In genomic region chr5:21372493-21373179, GRCm38 (mm10) we compare ENCODE assay signal across 8 mouse cellular contexts. TPM values are rescaled to one million over a fixed set of nuclear protein-coding genes. Genes with fewer than 3 reads are reported as not detected.
DNase-seq lines count a peak whose midpoint lies in the region; ATAC-seq lines count a peak whose summit lies in the region.

Gene Fgl2 (plus strand): TSS chr5:21372642.

- H3K9ac ChIP-seq in heart, embryonic 15.5 days = peak within 1 kb of the TSS; percentile 78
- peak within 1 kb of the TSS; percentile 76 for H3K9ac ChIP-seq in neural tube, embryonic 13.5 days

- peaks cover 17% of the 10 kb centered on the region for H3K27me3 ChIP-seq in forebrain, embryonic 10.5 days (ENCODE audit: poor library complexity, severe bottlenecking)
- no peaks in the 10 kb centered on the region for H3K27me3 ChIP-seq in heart, embryonic 15.5 days
- H3K27me3 ChIP-seq in neural tube, embryonic 13.5 days = peaks cover 14% of the 10 kb centered on the region

- DNase-seq in CD4-positive, CD25-positive, alpha-beta regulatory T cell, adult 2 months (ENCODE audit: low read depth, low spot score) = peak; percentile 60
- peak; percentile 52 for DNase-seq in adrenal gland, postnatal 25 days
- peak; percentile 67 for DNase-seq in forebrain, embryonic 10.5 days (ENCODE audit: extremely low spot score, low spot score)
- peak; percentile 65 for DNase-seq in kidney, postnatal 10 days
- peak; percentile 65 to 66 for DNase-seq in lung, adult 18-20 months
- peak; percentile 74 for DNase-seq in testis, postnatal 10 days (ENCODE audit: low spot score)

- peak within 1 kb of the TSS; percentile 85 for H3K27ac ChIP-seq in forebrain, embryonic 10.5 days
- peak within 1 kb of the TSS; percentile 84 for H3K27ac ChIP-seq in heart, embryonic 15.5 days
- peak within 1 kb of the TSS; percentile 33; the same call in 1 of the 2 replicates for H3K27ac ChIP-seq in neural tube, embryonic 13.5 days (replicated peaks)

- peaks cover 26% of the 10 kb centered on the region for H3K4me1 ChIP-seq in forebrain, embryonic 10.5 days
- H3K4me1 ChIP-seq in heart, embryonic 15.5 days (replicated peaks) = peaks cover 13% of the 10 kb centered on the region
- H3K4me1 ChIP-seq in neural tube, embryonic 13.5 days (replicated peaks) = peaks cover 13% of the 10 kb centered on the region

- H3K4me3 ChIP-seq in forebrain, embryonic 10.5 days = peak within 1 kb of the TSS; percentile 66
- peak within 1 kb of the TSS; percentile 67 for H3K4me3 ChIP-seq in heart, embryonic 15.5 days
- H3K4me3 ChIP-seq in neural tube, embryonic 13.5 days = peak within 1 kb of the TSS; percentile 50

- no peaks in the 10 kb centered on the region for H3K9me3 ChIP-seq in forebrain, embryonic 10.5 days
- no peaks in the 10 kb centered on the region for H3K9me3 ChIP-seq in heart, embryonic 15.5 days (replicated peaks)
- no peaks in the 10 kb centered on the region for H3K9me3 ChIP-seq in neural tube, embryonic 13.5 days

- WGBS in forebrain, embryonic 10.5 days = 5% methylated on average over 31 of the region's 31 CpGs
- WGBS in heart, embryonic 15.5 days = 4% methylated on average over 31 of the region's 31 CpGs
- WGBS in neural tube, embryonic 13.5 days = 5% methylated on average over 31 of the region's 31 CpGs

- no peaks in the 10 kb centered on the region for H3K36me3 ChIP-seq in forebrain, embryonic 10.5 days (replicated peaks)
- no peaks in the 10 kb centered on the region for H3K36me3 ChIP-seq in heart, embryonic 15.5 days
- H3K36me3 ChIP-seq in neural tube, embryonic 13.5 days = no peaks in the 10 kb centered on the region

- H3K4me2 ChIP-seq in heart, embryonic 15.5 days = peak within 1 kb of the TSS; percentile 93
- H3K4me2 ChIP-seq in neural tube, embryonic 13.5 days = peak within 1 kb of the TSS; percentile 91

- peak; percentile 85 for ATAC-seq in heart, embryonic 15.5 days (replicated peaks; ENCODE audit: insufficient number of reproducible peaks, insufficient read depth, low FRiP score, low read depth)
- ATAC-seq in neural tube, embryonic 13.5 days (ENCODE audit: low read depth) = peak; percentile 95

RNA-seq across cellular contexts. Expression of gene Fgl2, which starts in this region (rescaled TPM):
- 2.5 and 2.8 TPM in 2 replicates for total RNA-seq in adrenal gland, postnatal 25 days (2021)
- 0.98 and 1.1 TPM in 2 replicates for polyA plus RNA-seq in forebrain, embryonic 10.5 days (2016; fragmentation: Nextera tagmentation; extraction: Ambion mirVana)
- polyA plus RNA-seq in heart, embryonic 15.5 days (2015; fragmentation: Nextera tagmentation; extraction: Ambion mirVana) = 30.4 and 35.5 TPM in 2 replicates
- 4.4 and 5.3 TPM in 2 replicates for polyA plus RNA-seq in neural tube, embryonic 13.5 days (2015; fragmentation: Nextera tagmentation; extraction: Ambion mirVana)

Comparison
In these comparisons a context has a peak if more than half of its experiments do, and no peak if none do; other contexts are left out.
1. Peak in every context shown above with its lines: DNase-seq, ATAC-seq, H3K4me3 ChIP-seq and H3K27ac ChIP-seq.
2. H3K27ac ChIP-seq: peak in every context shown above with its lines; median percentile 85 in forebrain, embryonic 10.5 days; 84 in heart, embryonic 15.5 days; 33 in neural tube, embryonic 13.5 days.